Mouse (Mus musculus) hindbrain, postnatal 0 days (tissue): ENCODE measurements at regions not wholly inside any gene's neighbourhood (a gene's known extent, or its start where the extent isn't known, plus 50 kb on each side); places are given as distances from the start of the nearest gene placed in this dataset.
A peak's percentile ranks its signal among the peaks of the same experiment; 100 is the strongest.

ENCODE experiments used
- ATAC-seq: fragments of 200-750 bp; cut with Nextera tagmentation; 2 replicates; pipeline ENCODE4 v1.8.0; 2017; ENCODE audit warnings: mild to moderate bottlenecking, moderate TSS enrichment, moderate library complexity
- DNase-seq: peaks from one replicate; pipeline ENCODE4 v3.0.0-alpha.2; 2015; ENCODE audit warnings: low spot score
- H3K27ac ChIP-seq: fragments of 300-500 bp; sonication (generic); 2 replicates; pipeline ENCODE4 v1.5.1; 2014; ENCODE audit warnings: mild to moderate bottlenecking
- H3K27me3 ChIP-seq: fragments of 300-500 bp; sonication (generic); 2 replicates; pipeline ENCODE4 v1.6.1; 2014; ENCODE audit warnings: low read length, mixed read lengths; ENCODE audit not compliant: insufficient read depth
- H3K36me3 ChIP-seq: fragments of 300-500 bp; sonication (generic); 2 replicates; pipeline ENCODE4 v1.6.1; 2014; ENCODE audit warnings: low read length, mixed read lengths; ENCODE audit not compliant: insufficient read depth
- H3K4me1 ChIP-seq: fragments of 300-500 bp; sonication (generic); 2 replicates; pipeline ENCODE4 v1.6.1; 2014; ENCODE audit warnings: antibody characterized with exemption, low read length, mixed read lengths; ENCODE audit not compliant: insufficient read depth
- H3K4me2 ChIP-seq: fragments of 300-500 bp; sonication (generic); 2 replicates; pipeline ENCODE4 v1.6.1; 2014; ENCODE audit warnings: low read depth, mild to moderate bottlenecking, low read length, moderate library complexity, mixed read lengths
- H3K4me3 ChIP-seq: fragments of 300-500 bp; sonication (generic); 2 replicates; pipeline ENCODE4 v1.5.1; 2014; ENCODE audit warnings: low read length
- H3K9ac ChIP-seq: fragments of 300-500 bp; sonication (generic); replicated peaks from 2 replicates; pipeline ENCODE4 v1.6.1; 2014; ENCODE audit warnings: mild to moderate bottlenecking, low read length, moderate library complexity, mixed read lengths
- H3K9me3 ChIP-seq: fragments of 300-500 bp; sonication (generic); 2 replicates; pipeline ENCODE4 v1.6.1; 2016; ENCODE audit warnings: low read length, mixed read lengths
- CTCF ChIP-seq: IDR thresholded peaks from 2 replicates; pipeline ENCODE4 v1.5.1; 2016; ENCODE audit warnings: antibody characterized with exemption, control low read depth, low read depth
- WGBS: fragments of 180-500 bp; shearing (Covaris S2); extraction: QIAGEN DNeasy Blood & Tissue Kit; methylation state at CpG from one replicate; pipeline ENCODE4 v1.1.7; 2014; 5-methylcytosine and 5-hydroxymethylcytosine counted together

DNA sequence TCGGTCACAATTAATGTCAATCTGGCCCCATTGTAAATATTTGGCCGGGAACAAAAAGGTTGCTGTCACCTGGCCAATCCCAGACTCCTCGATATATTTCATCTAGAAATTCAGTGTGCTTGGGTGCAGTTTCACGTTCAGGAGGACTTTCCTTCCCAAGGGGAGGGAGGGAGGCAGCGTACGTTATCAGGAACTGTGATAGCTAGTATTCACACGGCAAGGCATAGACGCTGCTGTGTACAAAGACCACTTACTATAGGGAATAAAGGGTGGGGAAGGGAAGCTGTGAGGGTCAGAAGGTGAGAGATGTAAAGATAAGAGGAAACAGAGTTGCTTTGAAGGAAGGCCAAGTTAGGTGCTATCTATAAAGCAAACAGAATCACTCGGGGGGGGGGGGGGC lies 132.7 kb upstream of the Sox9 start:
- no peak overlapping the region for H3K9ac ChIP-seq
- ATAC-seq (no peak), DNase-seq (no peak)
- no peaks in the 10 kb centered on the region; the same call in 1 of the 2 replicates for H3K9me3 ChIP-seq
- 64% methylated on average over 9 of the region's 9 CpGs for WGBS
- H3K4me2 ChIP-seq = no peak overlapping the region
- no peak overlapping the region for H3K27ac ChIP-seq
- no peak for TF ChIP-seq CTCF
- no peaks in the 10 kb centered on the region for H3K27me3 ChIP-seq
- H3K4me1 ChIP-seq = no peaks in the 10 kb centered on the region
- H3K4me3 ChIP-seq = no peak overlapping the region
- no peaks in the 10 kb centered on the region for H3K36me3 ChIP-seq

DNA sequence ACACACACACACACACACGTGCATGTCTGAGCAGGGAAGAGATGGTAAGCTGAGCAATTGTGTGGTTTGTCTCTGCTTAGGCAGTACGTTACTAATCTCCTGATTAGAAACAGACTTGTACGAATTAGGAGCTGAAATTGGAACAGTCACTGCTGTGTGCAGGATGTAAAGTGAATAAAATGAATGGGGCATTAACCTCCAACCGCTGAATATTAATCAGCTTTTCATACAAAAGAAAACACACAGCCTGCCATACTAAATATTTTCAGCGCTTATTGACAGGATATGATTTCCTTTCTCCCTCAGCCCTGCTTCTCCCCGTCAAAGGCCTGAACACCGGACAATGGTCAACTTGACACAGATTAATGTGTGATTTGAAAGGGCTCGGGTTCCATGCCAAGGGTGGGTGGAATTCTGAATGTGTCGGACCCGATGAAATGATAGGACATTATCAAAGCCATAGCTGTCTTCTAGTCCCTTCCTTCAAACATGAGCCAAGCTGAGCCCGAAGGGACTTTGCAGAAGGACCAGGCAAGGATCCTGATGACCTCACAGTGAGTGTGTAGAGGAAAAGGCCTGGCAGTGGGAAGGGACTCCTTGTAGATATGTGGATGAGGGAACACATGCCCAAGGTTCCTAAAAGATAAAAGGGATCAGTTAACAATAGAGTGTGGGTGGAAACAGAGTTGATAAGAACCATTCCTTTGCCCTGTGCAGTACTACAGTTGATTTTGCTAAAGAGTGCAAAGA lies 124.4 kb upstream of the Sox9 start:
- Histone ChIP-seq H3K4me2 (no peak overlapping the region), H3K4me1 (no peaks in the 10 kb centered on the region), H3K27ac (0 out of 2 replicates have a peak overlapping the region, but pooled peaks have one; percentile 2), H3K36me3 (no peaks in the 10 kb centered on the region), H3K4me3 (no peak overlapping the region), H3K27me3 (no peaks in the 10 kb centered on the region), H3K9ac (no peak overlapping the region), H3K9me3 (no peaks in the 10 kb centered on the region)
- no peak for TF ChIP-seq CTCF
- WGBS = 15% methylated on average over 11 of the region's 11 CpGs
- ATAC-seq = no peak
- DNase-seq = peak; percentile 14

DNA sequence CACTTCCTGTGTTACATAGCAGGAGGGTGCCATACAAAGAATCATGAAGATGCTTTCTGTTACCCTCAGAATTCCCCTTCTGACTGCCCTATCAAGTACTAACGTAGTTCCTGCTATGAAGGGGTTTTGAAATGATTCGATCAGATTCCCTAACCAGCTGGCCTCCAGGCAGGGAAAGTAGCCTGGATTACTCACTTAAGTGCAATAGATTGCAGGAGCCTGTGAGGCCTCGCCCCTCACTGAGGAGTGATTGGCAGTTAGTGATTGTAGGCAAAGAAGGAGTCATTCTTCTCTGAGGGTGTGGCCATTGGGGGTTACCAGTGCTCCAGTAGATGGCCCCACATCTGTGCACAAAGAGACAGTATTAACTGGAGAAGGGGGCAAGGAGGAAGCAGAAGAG lies 122.1 kb upstream of the Sox9 start:
- no peak for ATAC-seq
- H3K9me3 ChIP-seq = no peaks in the 10 kb centered on the region
- H3K36me3 ChIP-seq = no peaks in the 10 kb centered on the region
- no peak for DNase-seq
- no peak overlapping the region for H3K4me2 ChIP-seq
- no peaks in the 10 kb centered on the region for H3K4me1 ChIP-seq
- H3K27me3 ChIP-seq = no peaks in the 10 kb centered on the region
- no peak overlapping the region for H3K4me3 ChIP-seq
- no peak overlapping the region for H3K9ac ChIP-seq
- WGBS = 82% methylated on average over 3 of the region's 3 CpGs
- TF ChIP-seq CTCF = no peak
- H3K27ac ChIP-seq = no peak overlapping the region

DNA sequence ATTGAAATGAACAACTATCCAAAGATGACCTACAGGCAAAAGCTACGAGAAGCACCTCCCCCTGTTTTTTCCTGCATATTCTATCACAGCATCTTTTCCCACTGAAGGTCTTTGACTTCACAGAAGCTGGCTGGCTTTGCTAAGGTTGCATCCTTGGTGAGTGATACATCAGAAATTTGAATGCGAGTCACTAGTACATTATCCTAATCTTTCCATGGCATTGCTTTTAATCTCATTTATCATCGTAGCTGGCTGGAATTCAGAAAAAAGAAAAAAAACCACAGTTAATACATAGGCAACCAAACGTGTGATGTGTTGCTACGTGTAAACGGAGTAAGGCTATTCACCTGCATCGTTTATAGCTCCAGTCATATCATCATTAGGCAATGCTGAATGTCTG lies 120.6 kb upstream of the Sox9 start:
- DNase-seq (no peak), ATAC-seq (no peak)
- no peak overlapping the region for H3K4me2 ChIP-seq
- H3K4me1 ChIP-seq = no peaks in the 10 kb centered on the region
- no peaks in the 10 kb centered on the region for H3K9me3 ChIP-seq
- H3K4me3 ChIP-seq = no peak overlapping the region
- no peak overlapping the region for H3K9ac ChIP-seq
- 78% methylated on average over 7 of the region's 7 CpGs for WGBS
- H3K27ac ChIP-seq = no peak overlapping the region
- no peaks in the 10 kb centered on the region for H3K27me3 ChIP-seq
- no peak for TF ChIP-seq CTCF
- no peaks in the 10 kb centered on the region for H3K36me3 ChIP-seq

DNA sequence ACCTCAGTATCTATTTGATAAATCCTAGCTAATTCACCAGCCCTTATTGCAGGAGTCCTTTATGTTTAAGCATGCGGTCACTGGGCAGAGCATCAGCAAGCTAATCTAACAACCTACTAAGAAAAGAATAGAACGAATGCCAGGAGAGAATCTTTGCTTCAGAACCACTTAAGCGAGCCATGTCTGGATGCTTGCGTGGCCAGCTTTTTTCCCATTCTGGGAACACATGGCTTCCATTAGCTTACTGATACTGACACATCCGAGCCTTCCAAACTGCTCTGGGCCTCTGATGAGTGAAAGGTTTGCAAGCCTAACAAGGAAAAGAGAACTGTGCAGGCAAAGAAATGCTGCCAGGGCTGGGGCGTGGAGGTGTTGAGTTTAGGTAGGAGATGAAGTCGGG lies 114.7 kb upstream of the Sox9 start:
- no peaks in the 10 kb centered on the region for H3K36me3 ChIP-seq
- no peak for TF ChIP-seq CTCF
- no peak overlapping the region for H3K9ac ChIP-seq
- H3K4me2 ChIP-seq = no peak overlapping the region
- no peak overlapping the region for H3K4me3 ChIP-seq
- no peaks in the 10 kb centered on the region for H3K27me3 ChIP-seq
- 85% methylated on average over 7 of the region's 7 CpGs for WGBS
- ATAC-seq = no peak
- no peak overlapping the region for H3K27ac ChIP-seq
- no peak for DNase-seq
- no peaks in the 10 kb centered on the region for H3K9me3 ChIP-seq
- H3K4me1 ChIP-seq = no peaks in the 10 kb centered on the region

GRCm38 (mm10) chr11:112672086-112672485 lies 109.9 kb upstream of the Sox9 start:
- Histone ChIP-seq H3K4me3 (no peak overlapping the region), H3K27me3 (no peaks in the 10 kb centered on the region), H3K4me1 (no peaks in the 10 kb centered on the region), H3K9me3 (no peaks in the 10 kb centered on the region), H3K4me2 (no peak overlapping the region), H3K9ac (no peak overlapping the region), H3K36me3 (no peaks in the 10 kb centered on the region), H3K27ac (no peak overlapping the region)
- no peak for TF ChIP-seq CTCF
- 71% methylated on average over 4 of the region's 4 CpGs for WGBS
- DNase-seq (no peak), ATAC-seq (no peak)

DNA sequence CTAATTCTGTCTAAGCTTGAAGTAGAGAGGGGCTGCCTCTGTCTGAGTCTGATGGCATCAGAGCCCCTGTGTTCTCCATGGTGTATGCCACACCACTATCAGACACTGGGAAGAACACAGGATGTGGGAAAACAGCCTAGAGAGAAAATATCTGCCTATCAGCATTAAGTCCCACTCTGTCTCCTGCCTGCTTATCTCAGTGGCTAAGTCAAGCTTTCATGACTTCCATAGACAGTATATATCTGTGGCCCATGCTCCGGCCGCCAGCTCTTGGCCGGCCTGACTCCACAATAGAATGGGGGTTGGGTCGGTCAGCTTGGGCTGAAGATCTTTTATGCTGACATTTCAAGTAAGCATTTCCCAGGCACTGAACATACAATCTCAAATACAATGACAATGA lies 92.0 kb upstream of the Sox9 start:
- Histone ChIP-seq H3K4me1 (no peaks in the 10 kb centered on the region), H3K9me3 (no peaks in the 10 kb centered on the region), H3K4me2 (no peak overlapping the region), H3K4me3 (no peak overlapping the region), H3K27me3 (0 out of 2 replicates have a peak, but pooled peaks cover 1% of the 10 kb centered on the region), H3K9ac (no peak overlapping the region), H3K36me3 (no peaks in the 10 kb centered on the region), H3K27ac (no peak overlapping the region)
- TF ChIP-seq CTCF = no peak
- ATAC-seq (no peak), DNase-seq (no peak)
- WGBS = 94% methylated on average over 4 of the region's 4 CpGs
